Comparison of ENCODE assay signal across 1 mouse cellular context in genomic region chr5:146221722-146222121, GRCm38 (mm10).
TF ChIP-seq lines count a peak whose summit lies in the region.

No protein-coding gene starts in this region.

TF ChIP-seq in MEL, 35 proteins besides CTCF, POLR2A, EP300 and RAD21 (continued from another document):
- no peak; the same call in 1 of the 2 replicates for TF ChIP-seq MAX (IDR thresholded peaks at IDR 0.05; ENCODE audit: low read length)
- TF ChIP-seq MYB (IDR thresholded peaks at IDR 0.05; ENCODE audit: low read depth, low read length) = no peak
- TF ChIP-seq NRF1 (IDR thresholded peaks at IDR 0.05; ENCODE audit: insufficient read depth, low read depth, low read length, poor library complexity, severe bottlenecking) = no peak
